Mouse (Mus musculus): ENCODE measurements at regions not wholly inside any gene's neighbourhood (a gene's known extent, or its start where the extent isn't known, plus 50 kb on each side); places are given as distances from the start of the nearest gene placed in this dataset.

GRCm38 (mm10) chrX:12348117-12348516 is 188.0 kb upstream of the Bcor start:
- TF ChIP-seq POLR2A (IDR thresholded peaks at IDR 0.05; ENCODE audit: low read depth, low read length): no peak
- no peak for TF ChIP-seq CTCF (IDR thresholded peaks at IDR 0.05; ENCODE audit: borderline replicate concordance, insufficient read depth, low read length)
- Histone ChIP-seq H3K4me1 (ENCODE audit: control insufficient read depth, insufficient read depth, low read length) (peaks cover 7% of the 10 kb centered on the region; the same call in 1 of the 2 replicates), H3K27ac (ENCODE audit: insufficient read depth, low read length) (no peak overlapping the region), H3K4me3 (ENCODE audit: insufficient read depth, low read length) (no peak overlapping the region)

GRCm38 (mm10) chrX:12354875-12355274 is 194.7 kb upstream of the Bcor start:
- Histone ChIP-seq H3K4me1 (ENCODE audit: control insufficient read depth, insufficient read depth, low read length) (no peaks in the 10 kb centered on the region), H3K27ac (ENCODE audit: insufficient read depth, low read length) (no peak overlapping the region), H3K4me3 (ENCODE audit: insufficient read depth, low read length) (no peak overlapping the region)
- no peak for TF ChIP-seq POLR2A (IDR thresholded peaks at IDR 0.05; ENCODE audit: low read depth, low read length)
- TF ChIP-seq CTCF (IDR thresholded peaks at IDR 0.05; ENCODE audit: borderline replicate concordance, insufficient read depth, low read length): no peak

GRCm38 (mm10) chrX:12358026-12358425 is 197.9 kb upstream of the Bcor start:
- TF ChIP-seq POLR2A (IDR thresholded peaks at IDR 0.05; ENCODE audit: low read depth, low read length) (no peak), CTCF (IDR thresholded peaks at IDR 0.05; ENCODE audit: borderline replicate concordance, insufficient read depth, low read length) (no peak)
- Histone ChIP-seq H3K4me1 (ENCODE audit: control insufficient read depth, insufficient read depth, low read length) (no peaks in the 10 kb centered on the region), H3K4me3 (ENCODE audit: insufficient read depth, low read length) (no peak overlapping the region), H3K27ac (ENCODE audit: insufficient read depth, low read length) (no peak overlapping the region)

- Histone ChIP-seq H3K4me3 (ENCODE audit: insufficient read depth, low read length) (no peak overlapping the region), H3K27ac (ENCODE audit: insufficient read depth, low read length) (no peak overlapping the region)
- TF ChIP-seq POLR2A (IDR thresholded peaks at IDR 0.05; ENCODE audit: low read depth, low read length) (no peak), CTCF (IDR thresholded peaks at IDR 0.05; ENCODE audit: borderline replicate concordance, insufficient read depth, low read length) (no peak)
Observed at GRCm38 (mm10) chrX:12365582-12366323, 205.6 kb upstream of the Bcor start.

GRCm38 (mm10) chrX:12366801-12367200 is 206.6 kb upstream of the Bcor start:
- Histone ChIP-seq H3K4me3 (ENCODE audit: insufficient read depth, low read length) (no peak overlapping the region), H3K27ac (ENCODE audit: insufficient read depth, low read length) (no peak overlapping the region), H3K4me1 (ENCODE audit: control insufficient read depth, insufficient read depth, low read length) (peaks cover 5% of the 10 kb centered on the region; the same call in 1 of the 2 replicates)
- TF ChIP-seq CTCF (IDR thresholded peaks at IDR 0.05; ENCODE audit: borderline replicate concordance, insufficient read depth, low read length) (no peak), POLR2A (IDR thresholded peaks at IDR 0.05; ENCODE audit: low read depth, low read length) (no peak)

More at GRCm38 (mm10) chrX:12365582-12366323, 205.6 kb upstream of the Bcor start:
- H3K4me1 ChIP-seq (ENCODE audit: control insufficient read depth, insufficient read depth, low read length): peaks cover 5% of the 10 kb centered on the region; the same call in 1 of the 2 replicates

- Histone ChIP-seq H3K4me1 (ENCODE audit: control insufficient read depth, insufficient read depth, low read length) (no peaks in the 10 kb centered on the region), H3K4me3 (ENCODE audit: insufficient read depth, low read length) (no peak overlapping the region), H3K27ac (ENCODE audit: insufficient read depth, low read length) (no peak overlapping the region)
- TF ChIP-seq CTCF (IDR thresholded peaks at IDR 0.05; ENCODE audit: borderline replicate concordance, insufficient read depth, low read length): no peak
- no peak for TF ChIP-seq POLR2A (IDR thresholded peaks at IDR 0.05; ENCODE audit: low read depth, low read length)
Observed at GRCm38 (mm10) chrX:12373670-12374069, 213.5 kb upstream of the Bcor start.

- no peaks in the 10 kb centered on the region for H3K4me1 ChIP-seq (ENCODE audit: control insufficient read depth, insufficient read depth, low read length)
- H3K4me3 ChIP-seq (ENCODE audit: insufficient read depth, low read length): no peak overlapping the region
- no peak overlapping the region for H3K27ac ChIP-seq (ENCODE audit: insufficient read depth, low read length)
- no peak for TF ChIP-seq CTCF (IDR thresholded peaks at IDR 0.05; ENCODE audit: borderline replicate concordance, insufficient read depth, low read length)
- TF ChIP-seq POLR2A (IDR thresholded peaks at IDR 0.05; ENCODE audit: low read depth, low read length): no peak
Observed at GRCm38 (mm10) chrX:12375796-12376195, 211.8 kb upstream of the Atp6ap2 start.

- Histone ChIP-seq H3K4me3 (ENCODE audit: insufficient read depth, low read length) (no peak overlapping the region), H3K27ac (ENCODE audit: insufficient read depth, low read length) (no peak overlapping the region), H3K4me1 (ENCODE audit: control insufficient read depth, insufficient read depth, low read length) (no peaks in the 10 kb centered on the region)
- TF ChIP-seq CTCF (IDR thresholded peaks at IDR 0.05; ENCODE audit: borderline replicate concordance, insufficient read depth, low read length) (no peak), POLR2A (IDR thresholded peaks at IDR 0.05; ENCODE audit: low read depth, low read length) (no peak)
Observed at GRCm38 (mm10) chrX:12376238-12376980, 211.2 kb upstream of the Atp6ap2 start.

GRCm38 (mm10) chrX:12377441-12377840 is 210.2 kb upstream of the Atp6ap2 start:
- no peak for TF ChIP-seq POLR2A (IDR thresholded peaks at IDR 0.05; ENCODE audit: low read depth, low read length)
- TF ChIP-seq CTCF (IDR thresholded peaks at IDR 0.05; ENCODE audit: borderline replicate concordance, insufficient read depth, low read length): no peak

More at GRCm38 (mm10) chrX:12377441-12377840, 210.2 kb upstream of the Atp6ap2 start:
- Histone ChIP-seq H3K4me3 (ENCODE audit: insufficient read depth, low read length) (no peak overlapping the region), H3K27ac (ENCODE audit: insufficient read depth, low read length) (no peak overlapping the region), H3K4me1 (ENCODE audit: control insufficient read depth, insufficient read depth, low read length) (no peaks in the 10 kb centered on the region)

Measured in embryonic fibroblast, embryonic 13.5 days (primary cell).